Mouse (Mus musculus): ENCODE results near the gene Gm43517. TPM values are rescaled to one million over a fixed set of nuclear protein-coding genes. Genes with fewer than 3 reads are reported as not detected.

The Gm43517 gene
- not detected for total RNA-seq (2023)

GRCm38 (mm10) chr12:49384876-49385630, at the start of gene Gm43517:
Gene Gm43517 (plus strand): TSS chr12:49385174.

GRCm38 (mm10) chr12:49382565-49383520, 2.1 kb upstream of the Gm43517 start, which contains the start of gene Foxg1:
Gene Foxg1 (plus strand): TSS chr12:49382660.

Other genes with a start within 250 kb of the Gm43517 start
- not detected for gene Foxg1, start 2.5 kb upstream of the Gm43517 start, total RNA-seq (2023)